Mouse (Mus musculus) ES-E14 (cell line): ENCODE measurements around the gene Ddx28. TPM values are rescaled to one million over a fixed set of nuclear protein-coding genes. Genes with fewer than 3 reads are reported as not detected.
A peak's percentile ranks its signal among the peaks of the same experiment; 100 is the strongest.

Experiments
- DNase-seq: peaks from one replicate; pipeline ENCODE4 v3.0.0-alpha.2; 2013; ENCODE audit warnings: low read depth, low spot score
- H3K27ac ChIP-seq: 2 replicates; pipeline ENCODE4 v1.5.1; 2012; ENCODE audit warnings: low read depth, mild to moderate bottlenecking, low read length, moderate library complexity, mixed read lengths; ENCODE audit not compliant: poor library complexity, insufficient read depth, severe bottlenecking
- H3K36me3 ChIP-seq: 2 replicates; pipeline ENCODE4 v1.6.1; 2012; ENCODE audit warnings: mild to moderate bottlenecking, low read length, moderate library complexity, mixed read lengths; ENCODE audit not compliant: control insufficient read depth, poor library complexity, insufficient read depth, severe bottlenecking
- H3K4me1 ChIP-seq, 2 experiments: fragments of 150-350 bp in 1 of 2; sonication (generic) in 1 of 2; 2 replicates each; pipeline ENCODE4 v1.6.1; 2012; ENCODE audit warnings: low read length in 2 of 2, mild to moderate bottlenecking in 1 of 2, mixed read lengths in 1 of 2; ENCODE audit not compliant: control insufficient read depth in 2 of 2, insufficient read depth in 2 of 2, poor library complexity in 1 of 2
- H3K4me3 ChIP-seq, 2 experiments: fragments of 150-350 bp in 1 of 2; sonication (generic) in 1 of 2; 2 replicates each; pipeline ENCODE4 v1.5.1; 2012; ENCODE audit warnings: low read length in 2 of 2, low read depth in 1 of 2, mild to moderate bottlenecking in 1 of 2, mixed read lengths in 1 of 2; ENCODE audit not compliant: insufficient read depth in 1 of 2, poor library complexity in 1 of 2, severe bottlenecking in 1 of 2
- H3K9ac ChIP-seq: 2 replicates; pipeline ENCODE4 v1.6.1; 2012; ENCODE audit warnings: low read depth, mild to moderate bottlenecking, low read length, mixed read lengths; ENCODE audit not compliant: poor library complexity, insufficient read depth, severe bottlenecking
- H3K9me3 ChIP-seq: fragments of 150-350 bp; sonication (generic); 2 replicates; pipeline ENCODE4 v1.6.1; 2012; ENCODE audit warnings: low read depth, mild to moderate bottlenecking, low read length; ENCODE audit not compliant: control insufficient read depth, insufficient read depth
- CHD2 ChIP-seq: IDR thresholded peaks from 2 replicates; pipeline ENCODE4 v1.6.1; 2014; ENCODE audit warnings: mild to moderate bottlenecking, low read depth, low read length, inconsistent platforms
- HCFC1 ChIP-seq: IDR thresholded peaks from 2 replicates; pipeline ENCODE4 v1.6.1; 2012; ENCODE audit warnings: low read length, inconsistent platforms, borderline replicate concordance; ENCODE audit not compliant: insufficient read depth
- MAFK ChIP-seq: IDR thresholded peaks from 2 replicates; pipeline ENCODE4 v1.6.1; 2014; ENCODE audit warnings: mild to moderate bottlenecking, low read depth, low read length, inconsistent platforms; ENCODE audit not compliant: insufficient read depth
- ZC3H11A ChIP-seq: IDR thresholded peaks from 2 replicates; pipeline ENCODE4 v1.6.1; 2012; ENCODE audit warnings: low read depth, mild to moderate bottlenecking, inconsistent platforms, low read length, borderline replicate concordance
- ZNF384 ChIP-seq: IDR thresholded peaks from 2 replicates; pipeline ENCODE4 v1.6.1; 2012; ENCODE audit warnings: low read depth, low read length, inconsistent platforms
- in situ Hi-C, 2 experiments: fragments of 600-800 bp; cut with MboI; formaldehyde crosslinking; loops; one replicate each; pipeline ENCODE4 v1.15.1; 2025; ENCODE audit warnings: low sequenced_read_pairs in 2 of 2, inconsistent platforms in 1 of 2; ENCODE audit not compliant: unreplicated experiment in 2 of 2
- total RNA-seq: library from RNA; depleted of rRNA; stranded (reverse); fragments of 300-350 nt; gene quantifications from 2 replicates; pipeline ENCODE4 v1.2.3, GENCODE M21; 2012

Gene Ddx28
- total RNA-seq, 1 experiment, result 31.5 TPM

DNA sequence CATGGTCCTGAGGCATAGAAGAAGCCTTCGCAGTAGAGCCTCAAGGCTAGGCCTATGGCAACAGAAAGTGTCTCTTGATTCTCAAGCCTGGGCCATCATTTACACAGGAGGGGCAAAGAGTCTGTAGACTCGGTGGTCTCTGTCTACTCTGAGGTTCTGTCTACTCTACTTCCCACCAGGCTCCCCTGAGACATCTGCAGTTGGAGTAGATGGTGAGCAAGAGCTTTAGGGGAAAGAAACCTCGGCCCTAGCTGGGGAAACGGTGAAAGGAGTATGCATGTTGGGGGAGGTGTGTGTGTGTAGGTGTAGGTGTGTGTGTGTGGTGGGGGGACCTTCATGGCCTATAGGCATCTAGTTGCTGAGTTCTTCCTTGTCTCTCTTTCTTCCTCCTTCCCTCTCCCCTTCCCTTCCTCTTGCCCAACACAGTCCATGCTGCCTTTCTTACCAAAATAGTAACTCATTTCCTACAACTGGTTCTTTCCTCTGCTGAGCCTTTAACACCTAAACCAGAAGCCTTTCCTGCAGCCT is 44.8 kb upstream of the Ddx28 start:
- no peaks in the 10 kb centered on the region for H3K9me3 ChIP-seq
- H3K4me3 ChIP-seq, result no peak overlapping the region
- H3K9ac ChIP-seq, result no peak overlapping the region
- DNase-seq, result no peak
- no peak overlapping the region for H3K27ac ChIP-seq
- in situ Hi-C loops, result no loop called here
- peaks cover 11 to 14% of the 10 kb centered on the region in 2 experiments for H3K4me1 ChIP-seq
- TF ChIP-seq ZC3H11A (no peak), HCFC1 (no peak), ZNF384 (no peak), MAFK (no peak), CHD2 (no peak)
- H3K36me3 ChIP-seq, result peaks cover 11% of the 10 kb centered on the region

- Histone ChIP-seq H3K36me3 (peaks cover 14% of the 10 kb centered on the region), H3K9me3 (no peaks in the 10 kb centered on the region), H3K27ac (peak overlapping the region; percentile 20), H3K4me3 (no peak overlapping the region), H3K9ac (no peak overlapping the region), H3K4me1 (peaks cover 11 to 14% of the 10 kb centered on the region in 2 experiments)
- in situ Hi-C loops, result no loop called here
- TF ChIP-seq CHD2 (no peak), ZNF384 (0 out of 2 replicates have a peak, but pooled peaks have one; percentile 19), ZC3H11A (no peak)
- no peak for DNase-seq
Measured at GRCm38 (mm10) chr8:106055038-106055437, 43.4 kb upstream of the Ddx28 start.

- in situ Hi-C loops, result no loop called here
- TF ChIP-seq MAFK, result no peak
- no peak for TF ChIP-seq HCFC1
- TF ChIP-seq CHD2, result no peak
- no peak for TF ChIP-seq ZNF384
- no peak for TF ChIP-seq ZC3H11A
- no peak for DNase-seq
Measured at GRCm38 (mm10) chr8:106054190-106054811, 42.6 kb upstream of the Ddx28 start.

DNA sequence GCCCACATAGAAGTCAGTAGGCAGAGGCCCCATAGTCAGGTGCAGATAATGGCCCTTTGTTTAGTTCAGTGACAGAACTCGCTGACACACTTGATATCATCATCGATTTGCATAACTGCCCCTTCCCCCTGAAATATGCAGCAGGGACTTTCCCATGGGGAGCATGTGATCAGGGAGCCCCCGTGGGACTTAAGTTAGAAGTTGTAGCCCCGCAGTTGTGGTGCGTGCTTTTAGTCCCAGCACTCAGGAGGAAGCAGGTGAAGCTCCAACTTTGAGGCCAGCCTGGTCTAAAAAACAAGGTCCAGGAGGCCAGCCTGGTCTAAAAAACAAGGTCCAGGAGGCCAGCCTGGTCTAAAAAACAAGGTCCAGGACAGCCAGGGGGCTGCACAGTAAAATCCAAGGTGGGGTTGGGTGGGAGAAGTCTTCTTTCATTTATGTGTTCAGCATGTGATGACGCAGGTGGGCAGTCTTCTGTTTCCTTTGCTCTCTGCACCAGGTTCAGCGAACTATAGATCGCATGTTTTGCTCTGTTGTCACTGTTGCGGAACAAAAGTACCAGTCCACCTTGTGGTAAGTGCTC is 40.9 kb upstream of the Ddx28 start:
- H3K4me1 ChIP-seq, result peaks cover 11% of the 10 kb centered on the region in 2 experiments
- peaks cover 14% of the 10 kb centered on the region for H3K36me3 ChIP-seq
- no peak for DNase-seq
- TF ChIP-seq MAFK (no peak), ZC3H11A (no peak), ZNF384 (no peak), HCFC1 (no peak), CHD2 (no peak)
- no peak overlapping the region for H3K9ac ChIP-seq
- no peak overlapping the region for H3K27ac ChIP-seq
- no peak overlapping the region for H3K4me3 ChIP-seq
- in situ Hi-C loops, result no loop called here
- no peaks in the 10 kb centered on the region for H3K9me3 ChIP-seq

More at GRCm38 (mm10) chr8:106054190-106054811, 42.6 kb upstream of the Ddx28 start:
- H3K4me1 ChIP-seq, result peaks cover 11 to 14% of the 10 kb centered on the region in 2 experiments
- peak overlapping the region in 1 of 2 experiments; percentile 5; a peak in 1 of 4 replicates for H3K4me3 ChIP-seq
- H3K36me3 ChIP-seq, result peaks cover 14% of the 10 kb centered on the region
- no peaks in the 10 kb centered on the region for H3K9me3 ChIP-seq
- peak overlapping the region; percentile 20 for H3K27ac ChIP-seq
- no peak overlapping the region for H3K9ac ChIP-seq
